Mouse (Mus musculus): ENCODE data around the gene Ccdc93. TPM values are rescaled to one million over a fixed set of nuclear protein-coding genes. Genes with fewer than 3 reads are reported as not detected.

Gene Ccdc93
- polyA plus RNA-seq, 1 experiment from 2014 or later = 12.0 TPM

DNA sequence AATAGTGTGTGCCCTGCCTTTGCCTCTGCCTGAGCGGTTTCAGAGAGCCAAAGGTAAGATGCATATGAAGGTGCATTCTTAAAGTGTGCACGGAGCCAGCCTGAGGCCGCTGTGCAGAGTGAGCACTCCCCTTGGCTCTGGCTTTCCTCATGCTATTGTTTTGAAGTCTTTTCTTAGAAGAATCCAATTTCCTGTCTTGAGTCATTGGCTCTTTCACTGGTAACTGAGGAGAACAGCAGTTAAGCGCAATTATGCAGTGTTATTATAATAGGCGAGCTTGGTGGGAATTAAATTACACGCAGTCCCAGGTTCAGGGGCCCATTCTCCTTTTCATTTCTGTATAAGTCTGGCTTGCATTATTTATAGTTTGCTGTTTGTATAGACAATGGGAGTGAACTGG is 21.6 kb downstream of the Ccdc93 start:
- Histone ChIP-seq H3K4me1 (no peaks in the 10 kb centered on the region), H3K27ac (no peak overlapping the region), H3K9ac (no peak overlapping the region), H3K9me3 (no peaks in the 10 kb centered on the region), H3K4me2 (replicated peaks) (no peak overlapping the region), H3K36me3 (peaks cover 25% of the 10 kb centered on the region), H3K4me3 (no peak overlapping the region), H3K27me3 (replicated peaks) (no peaks in the 10 kb centered on the region)
- WGBS = 69% methylated on average over 6 of the region's 6 CpGs
- no peak for ATAC-seq (ENCODE audit: low FRiP score, low read depth)

DNA sequence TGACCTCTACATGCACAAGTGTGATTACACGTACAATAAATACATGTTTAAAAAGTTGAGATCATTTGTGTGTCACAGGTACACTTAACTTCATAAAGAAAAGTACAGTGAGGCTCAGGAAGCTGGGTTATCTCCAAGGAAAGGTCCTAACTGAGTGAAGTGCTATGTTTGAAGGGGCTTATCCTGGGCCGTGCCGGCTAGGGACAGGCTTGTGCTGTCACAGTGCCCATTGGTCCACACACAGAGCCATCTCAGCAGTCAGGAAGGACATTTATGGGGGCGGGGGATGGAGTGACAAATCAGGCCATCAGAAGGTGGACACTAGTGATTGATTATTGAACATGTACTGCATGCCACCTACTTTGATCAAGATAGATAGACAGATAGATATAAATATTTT is 22.2 kb downstream of the Ccdc93 start:
- H3K4me3 ChIP-seq = no peak overlapping the region
- no peaks in the 10 kb centered on the region for H3K27me3 ChIP-seq (replicated peaks)
- 89% methylated on average over 4 of the region's 4 CpGs for WGBS
- no peaks in the 10 kb centered on the region for H3K4me1 ChIP-seq
- H3K36me3 ChIP-seq = peaks cover 20% of the 10 kb centered on the region
- no peak for ATAC-seq (ENCODE audit: low FRiP score, low read depth)
- no peak overlapping the region for H3K4me2 ChIP-seq (replicated peaks)
- no peak overlapping the region for H3K9ac ChIP-seq
- H3K9me3 ChIP-seq = no peaks in the 10 kb centered on the region
- no peak overlapping the region for H3K27ac ChIP-seq

DNA sequence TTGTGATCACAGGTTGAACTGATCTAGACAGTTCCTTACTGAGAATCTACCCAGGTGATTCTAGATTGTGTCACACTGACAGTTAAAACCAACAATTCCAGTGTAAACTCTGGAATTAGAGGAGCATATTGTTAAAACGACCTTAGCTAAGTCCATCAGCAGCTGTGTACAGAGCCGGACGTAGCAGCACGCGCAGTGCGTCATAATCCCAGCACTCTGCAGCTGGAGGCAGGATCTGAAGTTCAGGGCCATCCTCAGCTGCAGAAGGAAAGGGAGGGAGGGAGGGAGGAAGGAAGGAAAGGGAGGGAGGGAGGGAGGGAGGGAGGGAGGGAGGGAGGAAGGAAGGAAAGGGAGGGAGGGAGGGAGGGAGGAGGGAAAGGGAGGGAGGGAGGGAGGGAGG is 24.1 kb downstream of the Ccdc93 start:
- WGBS = 83% methylated on average over 6 of the region's 6 CpGs
- ATAC-seq (ENCODE audit: low FRiP score, low read depth) = no peak
- Histone ChIP-seq H3K27me3 (replicated peaks) (no peaks in the 10 kb centered on the region), H3K36me3 (0 out of 2 replicates have a peak, but pooled peaks cover 6% of the 10 kb centered on the region), H3K27ac (no peak overlapping the region), H3K4me3 (no peak overlapping the region), H3K4me2 (replicated peaks) (no peak overlapping the region), H3K9me3 (no peaks in the 10 kb centered on the region), H3K9ac (no peak overlapping the region), H3K4me1 (no peaks in the 10 kb centered on the region)

DNA sequence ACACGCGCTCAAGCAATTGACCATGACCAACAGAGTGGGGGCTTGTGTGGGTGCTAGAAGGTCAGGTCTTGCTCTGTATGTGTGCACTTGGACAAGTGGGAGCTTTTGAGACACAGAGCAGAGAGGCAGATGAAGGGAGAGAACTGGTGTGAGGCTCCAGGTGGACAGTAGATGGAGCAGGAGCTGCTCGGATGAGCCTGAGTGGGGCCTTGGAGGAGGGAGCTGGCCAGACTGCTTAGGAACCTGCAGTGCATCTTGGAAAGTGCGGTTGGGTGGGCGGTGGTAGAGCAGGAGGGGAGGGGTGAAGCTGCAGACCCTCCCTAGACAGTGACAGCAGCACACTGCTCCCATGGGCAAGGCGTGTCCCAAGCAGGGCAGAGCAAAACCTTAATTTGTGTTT is 29.2 kb downstream of the Ccdc93 start:
- Histone ChIP-seq H3K4me1 (no peaks in the 10 kb centered on the region), H3K4me3 (no peak overlapping the region), H3K9me3 (no peaks in the 10 kb centered on the region), H3K4me2 (replicated peaks) (no peak overlapping the region), H3K27me3 (replicated peaks) (no peaks in the 10 kb centered on the region), H3K9ac (no peak overlapping the region), H3K36me3 (peaks cover 28% of the 10 kb centered on the region; the same call in 1 of the 2 replicates), H3K27ac (no peak overlapping the region)
- no peak for ATAC-seq (ENCODE audit: low FRiP score, low read depth)
- 70% methylated on average over 6 of the region's 6 CpGs for WGBS

DNA sequence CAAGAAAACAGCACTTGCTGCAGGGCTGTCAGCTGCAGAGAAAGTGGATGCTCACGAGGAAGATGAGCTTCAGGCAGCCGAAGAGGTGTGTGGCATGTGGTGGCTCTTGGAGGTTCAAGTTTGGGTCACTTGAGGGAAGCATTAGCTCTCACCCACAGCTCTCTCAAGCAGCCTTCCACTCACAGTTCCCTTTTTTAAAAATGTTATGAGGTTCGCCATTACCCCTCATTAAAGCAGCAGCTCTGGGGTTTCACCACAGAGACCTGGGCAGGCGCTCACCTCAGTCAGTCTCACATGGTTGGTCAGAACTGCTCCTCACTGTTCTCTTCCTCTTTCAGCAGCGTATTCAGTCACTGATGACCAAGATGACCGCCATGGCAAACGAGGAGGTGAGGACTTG is 31.0 kb downstream of the Ccdc93 start:
- H3K4me1 ChIP-seq = no peaks in the 10 kb centered on the region
- no peaks in the 10 kb centered on the region for H3K27me3 ChIP-seq (replicated peaks)
- 89% methylated on average over 7 of the region's 7 CpGs for WGBS
- H3K4me3 ChIP-seq = no peak overlapping the region
- no peak overlapping the region for H3K9ac ChIP-seq
- H3K4me2 ChIP-seq (replicated peaks) = no peak overlapping the region
- peaks cover 24% of the 10 kb centered on the region; the same call in 1 of the 2 replicates for H3K36me3 ChIP-seq
- H3K9me3 ChIP-seq = no peaks in the 10 kb centered on the region
- no peak overlapping the region for H3K27ac ChIP-seq
- ATAC-seq (ENCODE audit: low FRiP score, low read depth) = no peak

DNA sequence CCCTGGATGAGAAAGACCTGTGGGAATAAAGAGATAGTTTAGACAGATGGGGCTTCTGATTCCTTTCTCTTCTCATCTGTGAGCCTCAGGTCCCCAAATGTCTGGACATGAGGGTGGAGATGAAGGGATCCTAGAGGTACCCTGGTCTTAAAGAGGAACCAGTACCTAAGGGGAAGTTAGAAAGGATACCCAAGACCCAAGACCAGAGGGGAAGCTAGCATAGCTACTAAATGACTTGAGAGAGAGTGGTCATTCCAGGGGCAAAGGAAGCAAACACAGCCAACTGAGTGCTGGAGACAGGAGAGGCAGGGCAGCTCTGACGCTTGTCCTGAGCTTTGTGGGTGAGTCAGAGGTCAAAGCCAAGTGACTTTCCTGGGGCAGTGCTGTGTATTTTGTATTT is 31.8 kb downstream of the Ccdc93 start:
- Histone ChIP-seq H3K4me1 (no peaks in the 10 kb centered on the region), H3K9ac (no peak overlapping the region)
- ATAC-seq (ENCODE audit: low FRiP score, low read depth) = no peak

DNA sequence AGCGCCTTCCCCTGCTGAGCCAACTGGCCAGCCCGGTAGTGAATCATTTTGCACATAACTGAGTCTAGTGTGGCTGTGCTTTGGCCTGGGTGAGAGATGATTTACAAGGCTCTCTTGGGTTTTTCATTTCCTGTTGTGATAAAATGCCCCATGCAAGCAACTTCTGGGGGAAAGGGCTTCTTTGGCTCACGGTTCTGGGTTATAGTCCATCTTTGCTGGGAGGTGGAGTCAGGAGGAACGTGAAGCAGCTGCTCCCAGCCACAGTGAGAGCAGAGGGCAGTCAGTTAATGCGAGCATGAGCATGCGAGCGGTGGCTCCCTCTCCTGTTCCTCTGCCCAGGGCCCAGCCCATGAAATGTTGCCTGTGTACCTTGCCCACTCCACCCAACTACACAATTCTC is 33.0 kb downstream of the Ccdc93 start:
- Histone ChIP-seq H3K4me1 (no peaks in the 10 kb centered on the region), H3K27me3 (replicated peaks) (no peaks in the 10 kb centered on the region), H3K27ac (no peak overlapping the region), H3K9ac (no peak overlapping the region), H3K4me3 (no peak overlapping the region), H3K36me3 (peaks cover 25% of the 10 kb centered on the region; the same call in 1 of the 2 replicates), H3K4me2 (replicated peaks) (no peak overlapping the region), H3K9me3 (no peaks in the 10 kb centered on the region)
- WGBS = 77% methylated on average over 7 of the region's 7 CpGs
- no peak for ATAC-seq (ENCODE audit: low FRiP score, low read depth)

More for the DNA sequence above, 31.8 kb downstream of the Ccdc93 start:
- Histone ChIP-seq H3K27me3 (replicated peaks) (no peaks in the 10 kb centered on the region), H3K4me3 (no peak overlapping the region), H3K27ac (no peak overlapping the region), H3K36me3 (peaks cover 25% of the 10 kb centered on the region; the same call in 1 of the 2 replicates), H3K4me2 (replicated peaks) (no peak overlapping the region), H3K9me3 (no peaks in the 10 kb centered on the region)
- WGBS = 78% methylated on average over 1 of the region's 1 CpGs

DNA sequence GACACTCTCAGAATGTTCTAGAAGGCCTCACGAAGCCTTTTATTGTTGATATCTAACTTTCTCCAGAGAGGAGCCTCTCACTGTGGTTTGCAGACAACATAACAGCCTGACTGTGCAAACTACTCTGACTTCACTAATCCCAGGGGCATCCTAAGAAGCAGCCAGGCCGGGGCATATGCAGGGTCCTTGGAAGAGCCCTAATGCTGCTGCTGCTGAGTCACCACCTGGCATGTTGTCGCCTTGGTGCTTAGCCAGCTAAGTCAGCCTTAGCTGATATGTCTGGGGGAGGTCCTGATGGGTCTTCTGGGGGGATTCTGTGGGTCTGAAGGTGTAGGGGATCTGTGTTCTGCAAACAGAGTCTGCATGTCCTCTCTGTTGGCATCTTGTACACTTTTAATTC is 35.4 kb downstream of the Ccdc93 start:
- no peaks in the 10 kb centered on the region for H3K9me3 ChIP-seq
- no peaks in the 10 kb centered on the region for H3K4me1 ChIP-seq
- no peak overlapping the region for H3K4me2 ChIP-seq (replicated peaks)
- ATAC-seq (ENCODE audit: low FRiP score, low read depth) = no peak
- H3K27me3 ChIP-seq (replicated peaks) = no peaks in the 10 kb centered on the region
- H3K36me3 ChIP-seq = peaks cover 25% of the 10 kb centered on the region; the same call in 1 of the 2 replicates
- H3K27ac ChIP-seq = no peak overlapping the region
- H3K9ac ChIP-seq = no peak overlapping the region
- 83% methylated on average over 3 of the region's 3 CpGs for WGBS
- no peak overlapping the region for H3K4me3 ChIP-seq

DNA sequence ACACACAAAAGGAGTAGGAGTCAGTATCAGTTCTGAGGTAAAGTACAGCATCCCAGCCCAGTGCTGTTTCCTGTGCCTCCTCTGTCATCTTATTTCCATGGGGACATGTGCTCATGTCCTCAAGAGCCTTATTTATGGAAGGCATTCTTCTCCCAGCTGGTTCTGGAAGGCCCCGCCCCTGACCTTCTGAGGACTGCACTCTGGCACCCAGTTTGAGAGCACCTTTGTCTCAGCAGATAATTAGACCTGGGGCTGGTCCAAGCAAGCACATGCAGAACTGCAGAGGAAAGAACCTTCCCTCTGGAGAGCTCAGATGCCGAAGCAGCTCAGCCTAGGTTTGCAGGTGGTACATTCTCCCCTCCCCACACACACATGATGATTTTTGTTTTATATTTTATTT is 37.4 kb downstream of the Ccdc93 start:
- 87% methylated on average over 2 of the region's 2 CpGs for WGBS
- no peaks in the 10 kb centered on the region for H3K4me1 ChIP-seq
- H3K4me3 ChIP-seq = no peak overlapping the region
- no peaks in the 10 kb centered on the region for H3K27me3 ChIP-seq (replicated peaks)
- H3K4me2 ChIP-seq (replicated peaks) = no peak overlapping the region
- H3K27ac ChIP-seq = no peak overlapping the region
- 0 out of 2 replicates have a peak, but pooled peaks cover 7% of the 10 kb centered on the region for H3K36me3 ChIP-seq
- no peak for ATAC-seq (ENCODE audit: low FRiP score, low read depth)
- no peak overlapping the region for H3K9ac ChIP-seq
- H3K9me3 ChIP-seq = no peaks in the 10 kb centered on the region

DNA sequence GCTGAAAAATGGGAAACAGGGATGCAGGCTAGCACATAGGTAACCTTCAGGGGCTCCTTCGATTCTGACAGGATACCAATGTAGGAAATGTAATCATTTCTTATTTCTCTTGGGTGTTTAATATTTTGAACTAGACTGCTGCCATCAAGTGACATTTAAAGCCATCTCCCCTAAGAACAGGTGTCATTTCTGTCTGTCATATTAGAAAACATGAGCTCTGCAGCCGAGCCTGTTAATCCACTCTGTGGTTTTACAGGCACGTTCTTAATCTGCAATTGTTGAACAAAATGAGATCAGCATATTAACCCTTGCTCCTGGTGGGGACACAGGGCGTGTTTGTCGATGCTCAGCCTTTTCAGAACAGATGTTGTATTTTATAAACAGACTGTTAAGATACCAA is 40.7 kb downstream of the Ccdc93 start:
- Histone ChIP-seq H3K27ac (no peak overlapping the region), H3K9me3 (no peaks in the 10 kb centered on the region), H3K4me3 (no peak overlapping the region), H3K9ac (no peak overlapping the region), H3K4me2 (replicated peaks) (no peak overlapping the region), H3K36me3 (peaks cover 5% of the 10 kb centered on the region; the same call in 1 of the 2 replicates), H3K27me3 (replicated peaks) (no peaks in the 10 kb centered on the region), H3K4me1 (no peaks in the 10 kb centered on the region)
- WGBS = 89% methylated on average over 5 of the region's 5 CpGs
- ATAC-seq (ENCODE audit: low FRiP score, low read depth) = no peak

DNA sequence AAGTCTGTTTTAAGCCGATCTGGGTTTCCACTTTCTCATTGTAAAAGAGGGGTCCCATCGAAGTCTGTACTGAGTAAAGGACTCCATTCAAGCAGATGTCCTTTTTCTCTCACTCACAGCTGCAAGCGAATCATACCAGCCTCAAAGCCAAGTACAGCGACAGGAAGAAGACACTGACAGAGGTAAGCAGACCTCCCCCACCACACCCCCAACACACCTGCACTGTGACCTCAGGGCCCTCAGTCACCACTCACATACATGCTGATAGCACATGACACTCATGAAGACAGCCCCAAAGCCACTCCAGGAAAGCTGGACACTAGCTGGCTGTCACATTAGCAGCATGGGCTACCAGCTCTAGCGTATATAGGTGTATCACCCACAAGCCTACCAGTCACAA is 46.9 kb downstream of the Ccdc93 start:
- ATAC-seq (ENCODE audit: low FRiP score, low read depth) = no peak
- H3K4me3 ChIP-seq = no peak overlapping the region
- no peaks in the 10 kb centered on the region for H3K4me1 ChIP-seq
- no peak overlapping the region for H3K9ac ChIP-seq
- H3K27me3 ChIP-seq (replicated peaks) = no peaks in the 10 kb centered on the region
- no peak overlapping the region for H3K27ac ChIP-seq
- no peaks in the 10 kb centered on the region for H3K9me3 ChIP-seq
- 89% methylated on average over 5 of the region's 5 CpGs for WGBS
- H3K4me2 ChIP-seq (replicated peaks) = no peak overlapping the region
- peaks cover 44% of the 10 kb centered on the region for H3K36me3 ChIP-seq

DNA sequence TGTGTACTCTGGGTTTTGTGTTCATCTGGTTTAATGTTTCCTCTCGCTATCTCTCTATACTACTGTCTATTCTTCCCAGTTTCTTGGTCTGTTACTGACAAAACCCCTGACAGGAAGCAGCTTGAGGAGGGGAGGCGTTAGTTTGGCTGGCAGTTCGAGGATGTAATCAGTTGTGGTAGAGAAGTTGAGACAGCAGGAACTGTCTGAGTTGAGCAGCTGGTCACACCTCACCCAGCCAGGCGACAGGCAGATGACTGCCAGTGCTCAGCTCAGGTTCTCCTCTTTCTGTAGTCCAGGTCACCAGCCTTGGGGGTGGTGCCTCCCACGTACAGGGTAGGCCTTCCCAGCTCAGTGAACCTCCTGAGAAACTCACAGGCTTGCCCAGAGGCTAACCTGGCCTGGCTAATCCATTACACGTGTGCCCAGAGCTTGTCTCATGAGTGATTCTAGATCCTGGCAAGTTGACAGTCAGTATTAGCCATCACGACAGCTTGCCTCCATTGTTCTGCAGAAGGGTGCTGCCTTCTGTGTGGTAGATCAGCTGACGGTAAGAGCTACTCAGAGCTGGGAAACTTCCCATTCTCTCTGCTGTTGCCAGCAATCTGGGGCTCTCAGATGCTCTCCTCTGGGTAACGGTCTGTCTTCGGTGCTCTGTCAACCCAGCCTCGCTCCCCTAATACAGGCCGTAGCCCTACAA is 47.6 kb downstream of the Ccdc93 start:
- H3K36me3 ChIP-seq = peaks cover 51% of the 10 kb centered on the region
- no peaks in the 10 kb centered on the region for H3K9me3 ChIP-seq
- H3K27me3 ChIP-seq (replicated peaks) = no peaks in the 10 kb centered on the region
- no peak overlapping the region for H3K4me3 ChIP-seq
- H3K9ac ChIP-seq = no peak overlapping the region
- no peak overlapping the region for H3K4me2 ChIP-seq (replicated peaks)
- no peak overlapping the region for H3K27ac ChIP-seq
- 88% methylated on average over 12 of the region's 12 CpGs for WGBS
- ATAC-seq (ENCODE audit: low FRiP score, low read depth) = no peak
- H3K4me1 ChIP-seq = no peaks in the 10 kb centered on the region

DNA sequence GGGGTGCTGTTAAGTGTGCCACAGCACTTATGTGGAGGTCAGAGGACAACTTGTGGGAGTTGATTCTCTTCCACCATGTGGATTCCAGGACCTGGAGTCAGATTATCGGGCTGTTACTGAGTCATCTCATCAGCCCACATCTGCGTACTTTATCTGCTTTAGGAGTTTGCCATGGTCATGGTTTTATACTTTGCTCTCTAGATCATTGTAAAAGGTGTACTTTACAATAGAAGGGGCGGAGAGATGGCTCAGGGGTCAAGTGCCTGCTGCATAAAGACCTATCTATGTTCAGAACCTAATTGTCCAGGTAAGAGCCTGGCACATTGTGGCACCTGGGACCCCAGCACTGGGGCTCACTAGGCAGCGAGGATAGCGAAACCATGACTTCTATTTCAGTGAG is 48.6 kb downstream of the Ccdc93 start:
- no peaks in the 10 kb centered on the region for H3K4me1 ChIP-seq
- no peaks in the 10 kb centered on the region for H3K9me3 ChIP-seq
- H3K27me3 ChIP-seq (replicated peaks) = no peaks in the 10 kb centered on the region
- H3K27ac ChIP-seq = no peak overlapping the region
- no peak overlapping the region for H3K9ac ChIP-seq
- WGBS = 90% methylated on average over 5 of the region's 5 CpGs
- H3K4me2 ChIP-seq (replicated peaks) = no peak overlapping the region
- ATAC-seq (ENCODE audit: low FRiP score, low read depth) = no peak
- peaks cover 52% of the 10 kb centered on the region for H3K36me3 ChIP-seq
- H3K4me3 ChIP-seq = no peak overlapping the region
